Comparison of ENCODE assay signal across 8 mouse cellular contexts in the genomic region with DNA sequence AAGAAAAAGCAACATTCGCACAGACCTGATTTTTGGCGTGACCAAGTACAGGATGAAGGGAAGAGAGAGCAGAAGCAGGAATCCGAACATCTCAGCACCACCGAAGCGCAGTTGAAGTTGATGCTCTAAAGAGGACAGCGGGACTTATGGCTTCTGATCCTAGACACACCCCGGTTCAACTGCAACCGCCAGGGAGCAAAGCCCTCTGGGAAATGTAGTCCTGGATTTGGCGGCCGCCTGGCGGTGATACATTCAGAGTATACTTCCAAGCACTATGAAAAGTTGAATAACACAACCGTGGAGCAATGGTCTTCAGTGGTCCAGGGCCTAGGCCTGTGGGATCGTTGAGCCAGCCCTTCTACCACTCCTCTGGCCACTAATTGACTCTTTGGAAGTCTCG. TPM values are rescaled to one million over a fixed set of nuclear protein-coding genes. Genes with fewer than 3 reads are reported as not detected.
DNase-seq lines count a peak whose midpoint lies in the region; ATAC-seq and TF ChIP-seq lines count a peak whose summit lies in the region.

No protein-coding gene starts in this region.

- H3K4me3 ChIP-seq in heart, embryonic 11.5 days (ENCODE audit: low read depth, low read length), result peak overlapping the region; percentile 81
- peak overlapping the region; percentile 68 for H3K4me3 ChIP-seq in kidney, embryonic 15.5 days (replicated peaks)
- peak overlapping the region; percentile 75 for H3K4me3 ChIP-seq in liver, embryonic 13.5 days (replicated peaks)
- peak overlapping the region; percentile 57 for H3K4me3 ChIP-seq in stomach, embryonic 15.5 days (replicated peaks)

- peak; percentile 94 for DNase-seq in brain, embryonic 14.5 days (ENCODE audit: low read depth)
- peak; percentile 72 for DNase-seq in liver, embryonic 13.5 days
- peak; percentile 70 to 82 for DNase-seq in natural killer cell, adult 2 months (ENCODE audit: low spot score in 2 of 2)

- no peak for TF ChIP-seq POLR2A in brain, embryonic 14.5 days (IDR thresholded peaks at IDR 0.05; ENCODE audit: borderline replicate concordance, extremely low read depth, insufficient read depth, insufficient read length, poor library complexity, severe bottlenecking)

- no peaks in the 10 kb centered on the region for H3K27me3 ChIP-seq in heart, embryonic 11.5 days (ENCODE audit: control insufficient read depth, insufficient read depth, low read length)
- no peaks in the 10 kb centered on the region for H3K27me3 ChIP-seq in kidney, embryonic 15.5 days
- H3K27me3 ChIP-seq in liver, embryonic 13.5 days, result no peaks in the 10 kb centered on the region
- H3K27me3 ChIP-seq in stomach, embryonic 15.5 days (replicated peaks), result no peaks in the 10 kb centered on the region

- TF ChIP-seq CTCF in brain, embryonic 14.5 days (IDR thresholded peaks at IDR 0.05; ENCODE audit: borderline replicate concordance, extremely low read depth, insufficient read depth, insufficient read length), result peak; percentile 64; the same call in 1 of the 2 replicates

- H3K27ac ChIP-seq in heart, embryonic 11.5 days (ENCODE audit: low read depth, low read length), result peak overlapping the region; percentile 46; the same call in 1 of the 2 replicates
- 0 out of 2 replicates have a peak overlapping the region, but pooled peaks have one; percentile 42 for H3K27ac ChIP-seq in kidney, embryonic 15.5 days
- H3K27ac ChIP-seq in liver, embryonic 13.5 days, result peak overlapping the region; percentile 75
- peak overlapping the region; percentile 48 for H3K27ac ChIP-seq in stomach, embryonic 15.5 days

- ATAC-seq in CD4-positive, CD25-positive, alpha-beta regulatory T cell, adult 4 months, result peak; percentile 96
- ATAC-seq in erythroblast, adult 5-6 weeks (replicated peaks; ENCODE audit: low FRiP score, poor library complexity, severe bottlenecking), result peak; percentile 92
- peak; percentile 85 for ATAC-seq in heart, embryonic 11.5 days (replicated peaks; ENCODE audit: insufficient number of reproducible peaks, low FRiP score, low TSS enrichment)
- ATAC-seq in kidney, embryonic 15.5 days (replicated peaks; ENCODE audit: low FRiP score), result peak; percentile 90
- ATAC-seq in liver, embryonic 13.5 days (ENCODE audit: low read depth), result peak; percentile 76
- peak; percentile 86 for ATAC-seq in stomach, embryonic 15.5 days (ENCODE audit: insufficient read depth, low FRiP score, low read depth)

- WGBS in heart, embryonic 11.5 days (ENCODE audit: insufficient replicate concordance), result 4% methylated on average over 14 of the region's 14 CpGs
- WGBS in kidney, embryonic 15.5 days, result 5% methylated on average over 14 of the region's 14 CpGs
- 4% methylated on average over 14 of the region's 14 CpGs for WGBS in liver, embryonic 13.5 days (ENCODE audit: insufficient replicate concordance)
- WGBS in stomach, embryonic 15.5 days, result 3% methylated on average over 14 of the region's 14 CpGs

- no peaks in the 10 kb centered on the region for H3K9me3 ChIP-seq in heart, embryonic 11.5 days (replicated peaks; ENCODE audit: control insufficient read depth, low read length)
- no peaks in the 10 kb centered on the region for H3K9me3 ChIP-seq in kidney, embryonic 15.5 days (replicated peaks)
- no peaks in the 10 kb centered on the region for H3K9me3 ChIP-seq in liver, embryonic 13.5 days (replicated peaks)
- no peaks in the 10 kb centered on the region for H3K9me3 ChIP-seq in stomach, embryonic 15.5 days

- peak overlapping the region; percentile 81 for H3K9ac ChIP-seq in heart, embryonic 11.5 days (ENCODE audit: low read depth, low read length)
- peak overlapping the region; percentile 58 for H3K9ac ChIP-seq in kidney, embryonic 15.5 days
- peak overlapping the region; percentile 77 for H3K9ac ChIP-seq in liver, embryonic 13.5 days
- H3K9ac ChIP-seq in stomach, embryonic 15.5 days, result peak overlapping the region; percentile 35; the same call in 1 of the 2 replicates

- no peaks in the 10 kb centered on the region for H3K36me3 ChIP-seq in heart, embryonic 11.5 days (ENCODE audit: control insufficient read depth, insufficient read depth, low read length)
- peaks cover 18% of the 10 kb centered on the region for H3K36me3 ChIP-seq in kidney, embryonic 15.5 days
- peaks cover 24% of the 10 kb centered on the region for H3K36me3 ChIP-seq in liver, embryonic 13.5 days
- 0 out of 2 replicates have a peak, but pooled peaks cover 9% of the 10 kb centered on the region for H3K36me3 ChIP-seq in stomach, embryonic 15.5 days

- peak overlapping the region; percentile 79 for H3K4me2 ChIP-seq in heart, embryonic 11.5 days
- H3K4me2 ChIP-seq in kidney, embryonic 15.5 days, result peak overlapping the region; percentile 76
- peak overlapping the region; percentile 81 for H3K4me2 ChIP-seq in liver, embryonic 13.5 days
- H3K4me2 ChIP-seq in stomach, embryonic 15.5 days, result peak overlapping the region; percentile 68

- H3K4me1 ChIP-seq in heart, embryonic 11.5 days (ENCODE audit: control insufficient read depth, insufficient read depth, low read length), result no peaks in the 10 kb centered on the region
- H3K4me1 ChIP-seq in kidney, embryonic 15.5 days, result peaks cover 16% of the 10 kb centered on the region
- H3K4me1 ChIP-seq in liver, embryonic 13.5 days (replicated peaks), result peaks cover 17% of the 10 kb centered on the region
- H3K4me1 ChIP-seq in stomach, embryonic 15.5 days, result no peaks in the 10 kb centered on the region

RNA-seq across cellular contexts. Expression of a gene that starts 0.4 kb away (rescaled TPM):
- 10 to 100 TPM; 16.0 to 19.2 TPM for polyA plus RNA-seq in CD4-positive, CD25-positive, alpha-beta regulatory T cell, adult 4 months (2017; shearing (Covaris generic))
- polyA plus RNA-seq in brain, embryonic 14.5 days (2012; rRNA removed), result 24.3 and 25.9 TPM in 2 replicates
- total RNA-seq in erythroblast, adult 5-6 weeks (2015; ENCODE audit: low replicate concordance), result 4.4 and 5.2 TPM in 2 replicates
- 6.4 and 6.6 TPM in 2 replicates for total RNA-seq in erythroblast, adult 5-6 weeks (2017; ENCODE audit: low replicate concordance)
- polyA plus RNA-seq in heart, embryonic 11.5 days (2014; fragmentation: Nextera tagmentation; extraction: Ambion mirVana), result 17.7 and 18.4 TPM in 2 replicates
- polyA plus RNA-seq in kidney, embryonic 15.5 days (2015; fragmentation: Nextera tagmentation; extraction: Ambion mirVana), result 25.9 and 26.8 TPM in 2 replicates
- 16.6 and 20.8 TPM in 2 replicates for polyA plus RNA-seq in liver, embryonic 13.5 days (2015; fragmentation: Nextera tagmentation; extraction: Ambion mirVana)
- 26.4 and 27.0 TPM in 2 replicates for polyA plus RNA-seq in stomach, embryonic 15.5 days (2015; fragmentation: Nextera tagmentation; extraction: Ambion mirVana)

RNA-seq across cellular contexts. Expression of a gene that starts 17.0 kb away (rescaled TPM):
- 10 to 100 TPM; 12.5 to 14.8 TPM for polyA plus RNA-seq in CD4-positive, CD25-positive, alpha-beta regulatory T cell, adult 4 months (2017; shearing (Covaris generic))
- 1.1 and 1.8 TPM in 2 replicates for polyA plus RNA-seq in brain, embryonic 14.5 days (2012; rRNA removed)
- 10.7 and 16.1 TPM in 2 replicates for total RNA-seq in erythroblast, adult 5-6 weeks (2015; ENCODE audit: low replicate concordance)
- 2.6 and 4.5 TPM in 2 replicates for total RNA-seq in erythroblast, adult 5-6 weeks (2017; ENCODE audit: low replicate concordance)
- 0.34 and 0.58 TPM in 2 replicates for polyA plus RNA-seq in heart, embryonic 11.5 days (2014; fragmentation: Nextera tagmentation; extraction: Ambion mirVana)
- 2.4 and 3.1 TPM in 2 replicates for polyA plus RNA-seq in kidney, embryonic 15.5 days (2015; fragmentation: Nextera tagmentation; extraction: Ambion mirVana)
- 0.28 and 0.49 TPM in 2 replicates for polyA plus RNA-seq in liver, embryonic 13.5 days (2015; fragmentation: Nextera tagmentation; extraction: Ambion mirVana)
- 10.8 and 16.4 TPM in 2 replicates for polyA plus RNA-seq in stomach, embryonic 15.5 days (2015; fragmentation: Nextera tagmentation; extraction: Ambion mirVana)

RNA-seq across cellular contexts. Expression of a gene that starts 19.2 kb away (rescaled TPM):
- 10 to 100 TPM; 70.9 to 80.2 TPM for polyA plus RNA-seq in CD4-positive, CD25-positive, alpha-beta regulatory T cell, adult 4 months (2017; shearing (Covaris generic))
- polyA plus RNA-seq in brain, embryonic 14.5 days (2012; rRNA removed), result 68.0 and 77.7 TPM in 2 replicates
- total RNA-seq in erythroblast, adult 5-6 weeks (2015; ENCODE audit: low replicate concordance), result 3.1 and 9.2 TPM in 2 replicates
- 31.4 and 41.3 TPM in 2 replicates for total RNA-seq in erythroblast, adult 5-6 weeks (2017; ENCODE audit: low replicate concordance)
- polyA plus RNA-seq in heart, embryonic 11.5 days (2014; fragmentation: Nextera tagmentation; extraction: Ambion mirVana), result 88.5 and 99.1 TPM in 2 replicates
- polyA plus RNA-seq in kidney, embryonic 15.5 days (2015; fragmentation: Nextera tagmentation; extraction: Ambion mirVana), result 97.7 and 101 TPM in 2 replicates
- 49.6 and 52.5 TPM in 2 replicates for polyA plus RNA-seq in liver, embryonic 13.5 days (2015; fragmentation: Nextera tagmentation; extraction: Ambion mirVana)
- polyA plus RNA-seq in stomach, embryonic 15.5 days (2015; fragmentation: Nextera tagmentation; extraction: Ambion mirVana), result 105 and 107 TPM in 2 replicates

Comparison
In these comparisons a context has a peak if more than half of its experiments do, and no peak if none do; other contexts are left out.
1. Peak in every context shown above with its lines: DNase-seq, ATAC-seq, H3K4me3 ChIP-seq and H3K27ac ChIP-seq.